Mouse (Mus musculus): ENCODE data around the gene Tgtp2.

DNA sequence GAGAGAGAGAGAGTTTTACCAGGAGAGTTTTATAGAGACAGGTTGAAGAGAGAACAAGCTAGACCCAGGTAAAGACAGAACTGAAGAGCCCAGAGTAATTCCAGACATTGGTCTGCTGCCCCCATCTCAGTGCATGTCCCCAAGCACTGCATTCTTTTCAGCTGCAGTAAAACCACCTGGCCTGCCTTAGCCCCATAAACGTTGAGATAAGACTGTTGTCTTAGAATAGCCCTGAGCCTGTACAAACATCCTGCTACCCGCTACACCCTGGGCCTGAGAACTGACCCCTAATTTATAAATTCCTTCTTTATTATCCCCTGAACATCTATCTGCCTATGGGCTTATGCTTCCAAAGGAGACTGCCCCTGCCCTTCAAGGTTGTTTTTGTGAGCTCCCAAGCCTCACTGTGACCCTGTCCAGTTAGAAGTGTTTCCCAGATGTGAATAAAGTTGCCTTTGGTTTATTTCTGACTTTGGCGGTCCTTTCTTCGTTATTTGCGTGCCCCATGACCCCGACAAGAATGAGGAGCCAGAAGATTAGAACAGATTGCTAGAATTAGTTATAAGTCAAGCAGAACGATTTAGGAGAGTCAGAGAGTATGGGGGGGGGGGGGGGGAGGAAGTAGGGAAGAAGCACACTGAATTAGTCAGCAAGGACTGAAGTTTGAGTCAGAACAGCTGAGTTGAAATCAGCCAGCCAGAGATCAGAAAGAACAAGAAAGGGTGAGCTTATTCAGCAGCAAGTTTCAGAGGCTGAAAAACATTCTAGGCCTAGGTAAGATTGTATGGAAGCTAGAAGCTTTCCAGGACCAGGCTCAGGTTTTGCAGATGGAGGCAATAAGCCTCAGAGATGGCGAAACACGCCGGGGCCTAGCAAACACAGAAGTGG lies 43.9 kb upstream of the Tgtp2 start:
- TF ChIP-seq POLR2A (IDR thresholded peaks at IDR 0.05; ENCODE audit: insufficient read length, low read depth) (no peak), E2F4 (IDR thresholded peaks at IDR 0.05; ENCODE audit: insufficient read depth) (no peak), TCF12 (IDR thresholded peaks at IDR 0.05; ENCODE audit: insufficient read depth, poor library complexity, severe bottlenecking) (no peak), MAX (IDR thresholded peaks at IDR 0.05; ENCODE audit: low read depth) (no peak), POLR2AphosphoS2 (IDR thresholded peaks at IDR 0.05; ENCODE audit: insufficient read length, low read depth) (no peak), MYOG (IDR thresholded peaks at IDR 0.05; ENCODE audit: control insufficient read depth in 1 of 3, insufficient read depth in 1 of 3, insufficient read length in 2 of 3, low read depth in 2 of 3) (no peak)
